Mouse (Mus musculus): ENCODE data around the gene Ndufa8.

DNA sequence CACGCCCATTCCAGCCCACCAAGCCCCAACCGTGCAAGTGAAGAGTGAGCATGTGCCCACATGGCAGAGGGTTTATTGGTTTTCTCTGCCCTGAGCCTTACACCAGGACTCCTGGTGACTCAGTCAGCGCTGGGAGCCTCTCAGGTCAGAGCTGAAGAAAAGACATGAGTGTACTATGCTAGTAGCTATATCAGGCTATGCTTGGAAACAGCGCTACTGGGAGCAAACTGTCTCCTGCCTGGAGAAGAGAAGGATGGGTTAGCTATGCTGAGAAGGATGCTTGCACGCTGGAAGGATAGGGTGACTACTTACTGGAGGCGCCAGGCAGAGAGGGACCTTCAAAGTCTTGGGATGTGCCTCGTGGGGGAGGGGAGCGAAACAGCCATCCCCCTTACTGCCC lies 38.6 kb downstream of the Ndufa8 start:
- TF ChIP-seq CTCF (IDR thresholded peaks at IDR 0.05), result no peak
- no peak for TF ChIP-seq EP300 (IDR thresholded peaks at IDR 0.05)
